Mouse (Mus musculus): ENCODE results near the gene Gm5890.
"Not testable (repeated sequence)": the region's sequence is repeated elsewhere in the genome, so short reads cannot be mapped to it uniquely, and the experiment has no call there.

The Gm5890 gene

GRCm38 (mm10) chr7:20262734-20263133 is at the start of gene Gm5890:
Gm5890 (minus strand) TSS chr7:20262834.
- not testable (repeated sequence) for DNase-seq (ENCODE audit: low read depth, low spot score)

- DNase-seq (ENCODE audit: low read depth, low spot score) = not testable (repeated sequence)
Observed at GRCm38 (mm10) chr7:20233728-20234127, 28.9 kb downstream of the Gm5890 start, which contains the start of gene Gm4498. Gm4498 (minus strand) TSS chr7:20233828.
